Mouse (Mus musculus): ENCODE data around the gene Rarb.

GRCm38 (mm10) chr14:16840135-16840534 lies 21.2 kb upstream of the Rarb start:
- TF ChIP-seq CTCF (IDR thresholded peaks at IDR 0.05; ENCODE audit: low read depth) (no peak), EP300 (IDR thresholded peaks at IDR 0.05; ENCODE audit: low read depth) (no peak)
